Mouse (Mus musculus): ENCODE measurements around the gene Bcl2l13. TPM values are rescaled to one million over a fixed set of nuclear protein-coding genes. Genes with fewer than 3 reads are reported as not detected.

The Bcl2l13 gene
- polyA plus RNA-seq, 1 experiment from 2014 or later = 32.3 TPM

Small RNA genes within 50 kb of the gene (microRNA-seq; reads per million reads assigned to microRNA genes)
- not detected for gene Gm25193

Other genes starting within 250 kb of the Bcl2l13 start
- gene Cecr2, start 169.8 kb upstream of the Bcl2l13 start, polyA plus RNA-seq (2016; fragmentation: Nextera tagmentation; extraction: Ambion mirVana) = 1.4 and 1.9 TPM in 2 replicates
- gene Slc25a18, start 62.6 kb upstream of the Bcl2l13 start, polyA plus RNA-seq (2016; fragmentation: Nextera tagmentation; extraction: Ambion mirVana) = 0.28 TPM in 1 of 2 replicates, not detected in the other
- 144 and 145 TPM in 2 replicates for gene Atp6v1e1, start 13.4 kb upstream of the Bcl2l13 start, polyA plus RNA-seq (2016; fragmentation: Nextera tagmentation; extraction: Ambion mirVana)
- gene Bid, start 80.6 kb downstream of the Bcl2l13 start, polyA plus RNA-seq (2016; fragmentation: Nextera tagmentation; extraction: Ambion mirVana) = 9.3 and 10.3 TPM in 2 replicates